Mouse (Mus musculus) midbrain, embryonic 15.5 days (tissue): ENCODE measurements around the gene Clta. TPM values are rescaled to one million over a fixed set of nuclear protein-coding genes. Genes with fewer than 3 reads are reported as not detected.

ENCODE experiments used
- ATAC-seq: fragments of 200-750 bp; cut with Nextera tagmentation; replicated peaks from 2 replicates; pipeline ENCODE4 v1.8.0; 2017; ENCODE audit warnings: moderate TSS enrichment
- H3K27ac ChIP-seq: fragments of 300-500 bp; sonication (generic); 2 replicates; pipeline ENCODE4 v1.5.1; 2015; ENCODE audit warnings: mild to moderate bottlenecking, inconsistent platforms
- H3K27me3 ChIP-seq: fragments of 300-500 bp; sonication (generic); replicated peaks from 2 replicates; pipeline ENCODE4 v1.6.1; 2015; ENCODE audit warnings: inconsistent platforms
- H3K36me3 ChIP-seq: fragments of 300-500 bp; sonication (generic); replicated peaks from 2 replicates; pipeline ENCODE4 v1.6.1; 2015; ENCODE audit warnings: inconsistent platforms
- H3K4me1 ChIP-seq: fragments of 300-500 bp; sonication (generic); 2 replicates; pipeline ENCODE4 v1.6.1; 2015; ENCODE audit warnings: inconsistent platforms
- H3K4me2 ChIP-seq: fragments of 300-500 bp; sonication (generic); 2 replicates; pipeline ENCODE4 v1.6.1; 2015; ENCODE audit warnings: inconsistent platforms, mild to moderate bottlenecking, moderate library complexity
- H3K4me3 ChIP-seq: fragments of 300-500 bp; sonication (generic); 2 replicates; pipeline ENCODE4 v1.5.1; 2015; ENCODE audit warnings: mild to moderate bottlenecking, inconsistent platforms
- H3K9ac ChIP-seq: fragments of 300-500 bp; sonication (generic); 2 replicates; pipeline ENCODE4 v1.6.1; 2015; ENCODE audit warnings: mild to moderate bottlenecking, inconsistent platforms
- H3K9me3 ChIP-seq: fragments of 300-500 bp; sonication (generic); 2 replicates; pipeline ENCODE4 v1.6.1; 2016; ENCODE audit warnings: inconsistent platforms
- WGBS: fragments of 180-500 bp; shearing (Covaris S2); methylation state at CpG from one replicate; pipeline ENCODE4 v1.1.7; 2015; ENCODE audit warnings: mixed read lengths; 5-methylcytosine and 5-hydroxymethylcytosine counted together
- polyA plus RNA-seq: library from polyadenylated mRNA; unstranded; fragments of >200 nt; fragmentation: Nextera tagmentation; extraction: Ambion mirVana; gene quantifications from 2 replicates; pipeline ENCODE4 v1.2.1, GENCODE M21; 2015

Gene Clta
- polyA plus RNA-seq, 1 experiment from 2014 or later: 334 TPM

DNA sequence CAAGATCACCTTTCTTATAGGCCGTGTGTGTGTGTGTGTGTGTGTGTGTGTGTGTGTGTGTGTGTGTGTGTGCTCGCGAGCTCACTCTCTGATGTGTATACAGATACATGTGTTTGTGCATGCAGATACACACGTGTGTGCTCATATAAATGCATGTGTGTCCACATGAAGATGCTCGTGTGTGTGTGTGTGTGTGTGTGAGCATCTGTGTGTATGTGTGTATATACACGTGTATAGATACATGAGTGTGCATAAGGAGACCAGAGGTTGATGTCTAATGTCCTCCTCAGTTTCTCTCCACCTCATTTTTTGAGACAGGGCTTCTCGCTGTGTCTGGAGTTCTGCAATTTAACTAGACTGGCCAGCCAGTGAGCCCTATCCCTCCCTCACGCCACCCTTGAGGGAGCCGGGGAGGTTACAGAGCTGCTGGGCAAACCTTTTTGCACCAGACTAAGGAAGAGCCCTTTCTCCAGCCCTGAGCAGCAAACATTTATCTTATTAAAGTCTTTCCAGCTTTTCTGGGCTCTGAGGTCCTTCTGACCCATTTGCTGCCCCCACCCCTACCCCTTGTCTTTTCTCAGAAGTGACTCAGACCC, 32.6 kb upstream of the Clta start:
- Histone ChIP-seq H3K36me3 (no peaks in the 10 kb centered on the region), H3K4me1 (peaks cover 22% of the 10 kb centered on the region), H3K27me3 (no peaks in the 10 kb centered on the region), H3K9ac (no peak overlapping the region), H3K9me3 (no peaks in the 10 kb centered on the region), H3K4me3 (no peak overlapping the region), H3K27ac (no peak overlapping the region), H3K4me2 (no peak overlapping the region; the same call in 1 of the 2 replicates)
- WGBS: 64% methylated on average over 9 of the region's 9 CpGs
- ATAC-seq: no peak

DNA sequence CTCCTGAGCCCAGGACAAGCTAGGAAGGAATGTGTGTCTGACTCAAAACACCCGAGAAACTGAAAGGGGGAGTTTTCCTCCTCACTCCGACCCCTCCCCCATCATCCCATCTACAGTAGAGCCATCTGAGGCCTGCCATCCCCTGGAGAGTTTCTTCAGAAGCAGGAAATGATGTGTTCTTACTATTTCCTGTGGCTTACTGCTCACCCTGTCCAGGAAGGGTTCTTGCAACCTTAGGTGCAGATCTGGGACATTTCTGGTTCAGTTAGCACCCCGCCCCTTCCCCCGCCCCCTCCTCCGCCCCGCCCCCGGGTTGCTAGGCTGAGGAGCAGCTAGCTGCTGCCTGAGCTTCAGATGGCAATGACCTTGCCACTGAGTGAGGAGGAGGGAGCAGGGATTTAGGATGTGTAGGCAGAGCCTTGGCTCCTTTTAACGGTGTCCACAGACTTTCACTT, 32.1 kb upstream of the Clta start:
- H3K4me1 ChIP-seq: peaks cover 22% of the 10 kb centered on the region
- H3K9me3 ChIP-seq: no peaks in the 10 kb centered on the region
- no peaks in the 10 kb centered on the region for H3K36me3 ChIP-seq
- H3K27ac ChIP-seq: no peak overlapping the region
- 4% methylated on average over 8 of the region's 8 CpGs for WGBS
- no peak overlapping the region for H3K9ac ChIP-seq
- ATAC-seq: no peak; the same call in 1 of the 2 replicates
- H3K4me2 ChIP-seq: peak overlapping the region; percentile 7; the same call in 1 of the 2 replicates
- H3K4me3 ChIP-seq: no peak overlapping the region
- no peaks in the 10 kb centered on the region for H3K27me3 ChIP-seq

DNA sequence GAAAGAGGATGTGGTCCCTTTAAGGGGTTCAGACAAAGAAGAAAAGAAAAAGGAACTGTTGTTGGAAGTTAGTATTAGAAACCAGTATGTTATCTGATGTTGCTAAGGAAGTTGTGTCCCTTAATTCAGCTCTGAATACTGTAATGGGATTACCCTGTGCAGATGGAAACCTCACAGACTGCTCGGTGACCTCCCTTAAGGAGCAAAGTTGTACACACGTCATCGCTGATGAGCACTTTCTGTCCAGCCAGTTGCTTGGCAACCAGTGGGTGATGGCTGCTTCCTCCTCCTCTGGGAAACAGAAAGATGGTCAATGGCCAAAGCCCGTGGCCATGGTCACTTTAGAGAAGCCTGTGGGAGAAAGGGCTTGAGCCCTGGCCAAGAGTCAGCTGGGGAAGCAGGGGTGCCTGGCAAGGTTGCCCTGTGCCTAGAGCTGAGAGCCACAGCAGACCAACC, 30.7 kb upstream of the Clta start:
- 28% methylated on average over 4 of the region's 4 CpGs for WGBS
- Histone ChIP-seq H3K27me3 (no peaks in the 10 kb centered on the region), H3K4me2 (no peak overlapping the region), H3K9me3 (no peaks in the 10 kb centered on the region), H3K4me3 (no peak overlapping the region), H3K9ac (no peak overlapping the region), H3K4me1 (peaks cover 23% of the 10 kb centered on the region), H3K36me3 (no peaks in the 10 kb centered on the region), H3K27ac (no peak overlapping the region)
- ATAC-seq: no peak

GRCm38 (mm10) chr4:43974914-43975616, 29.2 kb upstream of the Clta start:
- 74% methylated on average over 10 of the region's 10 CpGs for WGBS
- no peak for ATAC-seq

DNA sequence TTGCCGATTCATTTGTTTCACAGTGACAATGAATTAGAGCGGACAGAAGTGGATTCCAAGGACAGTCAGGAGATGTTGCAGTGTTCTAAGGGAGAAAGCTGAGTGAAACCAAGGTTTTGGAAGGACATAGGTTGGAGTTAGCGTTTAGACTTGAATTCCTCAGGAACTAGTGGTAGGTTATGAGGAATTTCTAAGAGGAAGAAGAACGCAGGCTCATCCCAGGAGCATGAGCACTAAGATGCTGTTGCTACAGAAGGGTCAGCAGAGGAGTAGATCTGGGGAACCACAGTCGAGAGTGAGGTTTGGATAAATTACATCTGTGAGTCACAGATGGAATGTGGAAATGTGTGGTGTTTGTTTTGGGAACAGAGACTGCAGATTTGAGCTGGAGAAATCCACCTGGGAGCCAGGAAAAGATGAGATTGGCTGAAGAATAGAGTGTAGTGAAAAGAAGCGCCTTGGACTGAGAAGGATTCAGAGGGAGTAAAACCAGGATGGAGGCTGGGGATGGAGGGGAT, 28.0 kb upstream of the Clta start:
- H3K4me2 ChIP-seq: no peak overlapping the region
- H3K36me3 ChIP-seq: no peaks in the 10 kb centered on the region
- H3K4me1 ChIP-seq: peaks cover 21% of the 10 kb centered on the region
- H3K9me3 ChIP-seq: no peaks in the 10 kb centered on the region
- H3K4me3 ChIP-seq: no peak overlapping the region
- no peak overlapping the region for H3K27ac ChIP-seq
- 84% methylated on average over 6 of the region's 6 CpGs for WGBS
- no peak for ATAC-seq
- 0 out of 2 replicates have a peak, but pooled peaks cover 7% of the 10 kb centered on the region for H3K27me3 ChIP-seq
- no peak overlapping the region for H3K9ac ChIP-seq

More at GRCm38 (mm10) chr4:43974914-43975616, 29.2 kb upstream of the Clta start:
- H3K4me1 ChIP-seq: peaks cover 21% of the 10 kb centered on the region
- no peaks in the 10 kb centered on the region for H3K9me3 ChIP-seq
- no peak overlapping the region for H3K4me2 ChIP-seq
- no peaks in the 10 kb centered on the region for H3K36me3 ChIP-seq
- no peak overlapping the region for H3K27ac ChIP-seq
- no peaks in the 10 kb centered on the region for H3K27me3 ChIP-seq
- no peak overlapping the region for H3K9ac ChIP-seq
- no peak overlapping the region for H3K4me3 ChIP-seq

- Histone ChIP-seq H3K4me2 (no peak overlapping the region), H3K4me3 (no peak overlapping the region), H3K9ac (no peak overlapping the region), H3K36me3 (no peaks in the 10 kb centered on the region), H3K27ac (peak overlapping the region; percentile 17; the same call in 1 of the 2 replicates), H3K9me3 (no peaks in the 10 kb centered on the region), H3K27me3 (0 out of 2 replicates have a peak, but pooled peaks cover 7% of the 10 kb centered on the region), H3K4me1 (peaks cover 13% of the 10 kb centered on the region)
- ATAC-seq: no peak
- 16% methylated on average over 17 of the region's 17 CpGs for WGBS
Measured at GRCm38 (mm10) chr4:43978521-43979443, 25.5 kb upstream of the Clta start.

GRCm38 (mm10) chr4:43979746-43980145, 24.5 kb upstream of the Clta start:
- Histone ChIP-seq H3K9me3 (no peaks in the 10 kb centered on the region), H3K4me1 (peaks cover 13% of the 10 kb centered on the region), H3K27me3 (0 out of 2 replicates have a peak, but pooled peaks cover 7% of the 10 kb centered on the region), H3K4me3 (no peak overlapping the region), H3K36me3 (no peaks in the 10 kb centered on the region), H3K27ac (no peak overlapping the region), H3K9ac (no peak overlapping the region), H3K4me2 (no peak overlapping the region)
- WGBS: 53% methylated on average over 3 of the region's 3 CpGs
- ATAC-seq: no peak

- Histone ChIP-seq H3K36me3 (no peaks in the 10 kb centered on the region), H3K4me3 (no peak overlapping the region), H3K9ac (no peak overlapping the region), H3K27me3 (0 out of 2 replicates have a peak, but pooled peaks cover 7% of the 10 kb centered on the region), H3K4me1 (peaks cover 13% of the 10 kb centered on the region), H3K27ac (no peak overlapping the region), H3K9me3 (no peaks in the 10 kb centered on the region), H3K4me2 (no peak overlapping the region)
- WGBS: 88% methylated on average over 4 of the region's 4 CpGs
- ATAC-seq: no peak
Measured at GRCm38 (mm10) chr4:43980236-43980635, 24.0 kb upstream of the Clta start.

DNA sequence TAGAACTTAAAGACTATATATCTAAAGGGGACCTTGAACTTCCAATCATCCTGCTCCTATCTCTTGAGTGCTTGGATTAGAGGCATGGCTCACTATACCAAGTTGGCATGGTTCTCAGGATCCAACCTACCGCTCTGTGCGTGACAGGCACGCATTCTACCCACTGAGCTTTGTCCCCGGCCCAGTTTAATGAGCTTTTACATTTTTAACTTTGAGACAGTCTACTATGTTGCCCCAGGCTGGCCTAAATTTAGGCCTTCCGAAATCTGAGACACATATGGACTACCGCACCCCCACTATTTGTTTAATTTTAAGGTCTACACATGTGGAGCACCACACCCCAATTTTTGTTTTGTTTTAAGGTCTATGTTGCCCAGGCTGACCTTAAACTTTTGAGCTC, 23.4 kb upstream of the Clta start:
- no peak overlapping the region for H3K4me3 ChIP-seq
- H3K4me2 ChIP-seq: no peak overlapping the region
- H3K4me1 ChIP-seq: peaks cover 13% of the 10 kb centered on the region
- no peak overlapping the region for H3K9ac ChIP-seq
- ATAC-seq: no peak
- H3K27ac ChIP-seq: no peak overlapping the region
- WGBS: 96% methylated on average over 6 of the region's 6 CpGs
- H3K9me3 ChIP-seq: no peaks in the 10 kb centered on the region
- H3K36me3 ChIP-seq: no peaks in the 10 kb centered on the region
- 0 out of 2 replicates have a peak, but pooled peaks cover 7% of the 10 kb centered on the region for H3K27me3 ChIP-seq

- H3K4me3 ChIP-seq: no peak overlapping the region
- H3K36me3 ChIP-seq: no peaks in the 10 kb centered on the region
- ATAC-seq: no peak
- no peak overlapping the region for H3K9ac ChIP-seq
- no peak overlapping the region for H3K4me2 ChIP-seq
- 85% methylated on average over 7 of the region's 7 CpGs for WGBS
- H3K27ac ChIP-seq: no peak overlapping the region
- H3K4me1 ChIP-seq: peaks cover 13% of the 10 kb centered on the region
- 0 out of 2 replicates have a peak, but pooled peaks cover 7% of the 10 kb centered on the region for H3K27me3 ChIP-seq
- H3K9me3 ChIP-seq: no peaks in the 10 kb centered on the region
Measured at GRCm38 (mm10) chr4:43981251-43981650, 23.0 kb upstream of the Clta start.

DNA sequence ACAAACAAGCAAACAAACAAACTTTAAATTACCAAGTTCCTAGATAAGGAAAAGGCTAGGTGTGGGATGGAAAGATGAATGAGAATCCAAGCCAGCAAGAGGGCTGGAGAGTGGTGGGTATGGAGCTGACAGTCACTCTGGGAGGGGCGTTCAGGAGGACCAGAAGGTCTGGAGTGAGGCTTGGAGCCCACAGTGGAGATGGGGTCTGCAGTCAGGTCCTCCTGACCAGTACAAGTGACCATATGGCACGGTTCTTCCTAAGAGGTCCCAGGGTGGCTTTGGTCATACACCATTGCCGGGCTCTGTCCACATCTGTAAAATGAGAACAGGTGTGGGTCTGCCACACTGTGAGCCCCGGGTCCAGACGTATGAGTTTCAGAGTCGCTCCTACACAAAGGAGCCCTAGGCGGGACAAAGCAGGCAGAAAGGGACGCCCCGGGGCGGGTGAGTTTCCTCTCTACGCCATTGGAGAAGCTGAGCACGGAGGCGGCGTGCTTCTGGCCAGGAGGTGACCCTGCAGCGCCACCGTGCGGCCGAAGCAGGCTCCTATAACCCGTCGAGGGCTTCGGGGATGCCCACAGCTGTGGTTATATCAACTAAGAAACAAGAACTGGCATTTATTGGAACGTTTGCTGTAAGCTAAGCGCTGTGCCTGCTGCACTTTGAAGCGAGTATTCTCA, 22.1 kb upstream of the Clta start:
- Histone ChIP-seq H3K4me2 (peak overlapping the region; percentile 74), H3K9me3 (no peaks in the 10 kb centered on the region), H3K9ac (peak overlapping the region; percentile 46; the same call in 1 of the 2 replicates), H3K27me3 (0 out of 2 replicates have a peak, but pooled peaks cover 7% of the 10 kb centered on the region), H3K27ac (no peak overlapping the region), H3K4me1 (peaks cover 13% of the 10 kb centered on the region), H3K4me3 (peak overlapping the region; percentile 37), H3K36me3 (no peaks in the 10 kb centered on the region)
- WGBS: 2% methylated on average over 24 of the region's 24 CpGs
- ATAC-seq: peak; percentile 96
